Mouse (Mus musculus): ENCODE data around the gene Cbx1. TPM values are rescaled to one million over a fixed set of nuclear protein-coding genes. Genes with fewer than 3 reads are reported as not detected.
"Not testable (repeated sequence)": the region's sequence is repeated elsewhere in the genome, so short reads cannot be mapped to it uniquely, and the experiment has no call there.

Gene Cbx1
- polyA plus RNA-seq, 1 experiment from 2014 or later: 52.4 TPM

- no peaks in the 10 kb centered on the region for H3K27me3 ChIP-seq
- H3K36me3 ChIP-seq: peaks cover 2% of the 10 kb centered on the region
- ATAC-seq (replicated peaks; ENCODE audit: insufficient number of reproducible peaks, insufficient read depth, low FRiP score, low read depth): no peak
- no peak overlapping the region for H3K4me3 ChIP-seq
- H3K4me1 ChIP-seq (replicated peaks): peaks cover 15% of the 10 kb centered on the region
- H3K9me3 ChIP-seq (replicated peaks): no peaks in the 10 kb centered on the region
- no peak overlapping the region for H3K4me2 ChIP-seq
- 98% methylated on average over 2 of the region's 2 CpGs for WGBS
- H3K9ac ChIP-seq: no peak overlapping the region
- no peak overlapping the region for H3K27ac ChIP-seq
Observed at GRCm38 (mm10) chr11:96796081-96796480, 7.2 kb downstream of the Cbx1 start.

- WGBS: 61% methylated on average over 1 of the region's 1 CpGs
- Histone ChIP-seq H3K27me3 (no peaks in the 10 kb centered on the region), H3K4me3 (no peak overlapping the region), H3K9me3 (replicated peaks) (no peaks in the 10 kb centered on the region), H3K4me2 (no peak overlapping the region), H3K27ac (no peak overlapping the region), H3K36me3 (peaks cover 7% of the 10 kb centered on the region), H3K9ac (no peak overlapping the region), H3K4me1 (replicated peaks) (peaks cover 14% of the 10 kb centered on the region; the same call in 1 of the 2 replicates)
- no peak for ATAC-seq (replicated peaks; ENCODE audit: insufficient number of reproducible peaks, insufficient read depth, low FRiP score, low read depth)
Observed at GRCm38 (mm10) chr11:96796586-96796985, 7.7 kb downstream of the Cbx1 start.

- no peak overlapping the region for H3K27ac ChIP-seq
- H3K9ac ChIP-seq: no peak overlapping the region
- no peaks in the 10 kb centered on the region for H3K27me3 ChIP-seq
- 0 out of 2 replicates have a peak, but pooled peaks cover 2% of the 10 kb centered on the region for H3K4me1 ChIP-seq (replicated peaks)
- no peak for ATAC-seq (replicated peaks; ENCODE audit: insufficient number of reproducible peaks, insufficient read depth, low FRiP score, low read depth)
- no peaks in the 10 kb centered on the region for H3K9me3 ChIP-seq (replicated peaks)
- H3K4me3 ChIP-seq: no peak overlapping the region
- WGBS: 88% methylated on average over 2 of the region's 2 CpGs
- H3K4me2 ChIP-seq: no peak overlapping the region
- peaks cover 29% of the 10 kb centered on the region for H3K36me3 ChIP-seq
Observed at GRCm38 (mm10) chr11:96799511-96799910, 10.6 kb downstream of the Cbx1 start.

- no peaks in the 10 kb centered on the region for H3K4me1 ChIP-seq (replicated peaks)
- WGBS: 88% methylated on average over 5 of the region's 5 CpGs
- peaks cover 79% of the 10 kb centered on the region for H3K36me3 ChIP-seq
- no peaks in the 10 kb centered on the region for H3K27me3 ChIP-seq
- no peak for ATAC-seq (replicated peaks; ENCODE audit: insufficient number of reproducible peaks, insufficient read depth, low FRiP score, low read depth)
- no peak overlapping the region for H3K4me2 ChIP-seq
- H3K27ac ChIP-seq: no peak overlapping the region
- no peak overlapping the region for H3K9ac ChIP-seq
- no peaks in the 10 kb centered on the region for H3K9me3 ChIP-seq (replicated peaks)
- H3K4me3 ChIP-seq: no peak overlapping the region
Observed at GRCm38 (mm10) chr11:96805606-96806005, 16.7 kb downstream of the Cbx1 start.

- H3K4me3 ChIP-seq: no peak overlapping the region
- no peak overlapping the region for H3K27ac ChIP-seq
- H3K9ac ChIP-seq: no peak overlapping the region
- H3K4me1 ChIP-seq (replicated peaks): no peaks in the 10 kb centered on the region
- H3K4me2 ChIP-seq: no peak overlapping the region
- no peaks in the 10 kb centered on the region for H3K9me3 ChIP-seq (replicated peaks)
- peaks cover 71% of the 10 kb centered on the region for H3K36me3 ChIP-seq
- ATAC-seq (replicated peaks; ENCODE audit: insufficient number of reproducible peaks, insufficient read depth, low FRiP score, low read depth): no peak
- H3K27me3 ChIP-seq: no peaks in the 10 kb centered on the region
- 38% methylated on average over 1 of the region's 1 CpGs for WGBS
Observed at GRCm38 (mm10) chr11:96808066-96808465, 19.1 kb downstream of the Cbx1 start.

GRCm38 (mm10) chr11:96809562-96810235 lies 20.8 kb downstream of the Cbx1 start:
- peaks cover 61% of the 10 kb centered on the region for H3K36me3 ChIP-seq
- WGBS: 95% methylated on average over 6 of the region's 6 CpGs

GRCm38 (mm10) chr11:96811188-96811587 lies 22.3 kb downstream of the Cbx1 start:
- not testable (repeated sequence) for H3K9me3 ChIP-seq (replicated peaks); H3K27ac ChIP-seq; ATAC-seq (replicated peaks; ENCODE audit: insufficient number of reproducible peaks, insufficient read depth, low FRiP score, low read depth); H3K4me1 ChIP-seq (replicated peaks); H3K9ac ChIP-seq; H3K4me2 ChIP-seq; H3K4me3 ChIP-seq; H3K27me3 ChIP-seq
- WGBS: 79% methylated on average over 1 of the region's 1 CpGs
- peaks cover 59% of the 10 kb centered on the region for H3K36me3 ChIP-seq

More at GRCm38 (mm10) chr11:96809562-96810235, 20.8 kb downstream of the Cbx1 start:
- Histone ChIP-seq H3K4me2 (no peak overlapping the region), H3K4me1 (replicated peaks) (no peaks in the 10 kb centered on the region), H3K9ac (no peak overlapping the region), H3K4me3 (no peak overlapping the region), H3K27ac (no peak overlapping the region), H3K9me3 (replicated peaks) (no peaks in the 10 kb centered on the region), H3K27me3 (no peaks in the 10 kb centered on the region)
- ATAC-seq (replicated peaks; ENCODE audit: insufficient number of reproducible peaks, insufficient read depth, low FRiP score, low read depth): no peak

GRCm38 (mm10) chr11:96813455-96813854 lies 24.5 kb downstream of the Cbx1 start:
- H3K9me3 ChIP-seq (replicated peaks): no peaks in the 10 kb centered on the region
- ATAC-seq (replicated peaks; ENCODE audit: insufficient number of reproducible peaks, insufficient read depth, low FRiP score, low read depth): no peak
- no peaks in the 10 kb centered on the region for H3K4me1 ChIP-seq (replicated peaks)
- WGBS: 87% methylated on average over 4 of the region's 4 CpGs
- H3K9ac ChIP-seq: no peak overlapping the region
- H3K27ac ChIP-seq: no peak overlapping the region
- H3K36me3 ChIP-seq: peaks cover 69% of the 10 kb centered on the region
- H3K27me3 ChIP-seq: no peaks in the 10 kb centered on the region
- H3K4me3 ChIP-seq: no peak overlapping the region
- H3K4me2 ChIP-seq: no peak overlapping the region

- ATAC-seq (replicated peaks; ENCODE audit: insufficient number of reproducible peaks, insufficient read depth, low FRiP score, low read depth): no peak
- Histone ChIP-seq H3K4me3 (no peak overlapping the region), H3K4me1 (replicated peaks) (no peaks in the 10 kb centered on the region), H3K9ac (no peak overlapping the region), H3K9me3 (replicated peaks) (no peaks in the 10 kb centered on the region), H3K36me3 (peaks cover 69% of the 10 kb centered on the region), H3K27ac (no peak overlapping the region), H3K4me2 (no peak overlapping the region), H3K27me3 (no peaks in the 10 kb centered on the region)
- WGBS: 84% methylated on average over 5 of the region's 5 CpGs
Observed at GRCm38 (mm10) chr11:96813920-96814319, 25.0 kb downstream of the Cbx1 start.

GRCm38 (mm10) chr11:96814443-96814842 lies 25.5 kb downstream of the Cbx1 start:
- Histone ChIP-seq H3K4me1 (replicated peaks) (no peaks in the 10 kb centered on the region), H3K27ac (no peak overlapping the region), H3K9me3 (replicated peaks) (no peaks in the 10 kb centered on the region), H3K27me3 (no peaks in the 10 kb centered on the region), H3K36me3 (peaks cover 69% of the 10 kb centered on the region), H3K4me3 (no peak overlapping the region), H3K4me2 (no peak overlapping the region), H3K9ac (no peak overlapping the region)
- WGBS: 83% methylated on average over 2 of the region's 2 CpGs
- ATAC-seq (replicated peaks; ENCODE audit: insufficient number of reproducible peaks, insufficient read depth, low FRiP score, low read depth): no peak

GRCm38 (mm10) chr11:96815895-96816294 lies 27.0 kb downstream of the Cbx1 start:
- Histone ChIP-seq H3K4me1 (replicated peaks) (no peaks in the 10 kb centered on the region), H3K4me2 (no peak overlapping the region), H3K36me3 (peaks cover 69% of the 10 kb centered on the region), H3K9ac (no peak overlapping the region), H3K9me3 (replicated peaks) (no peaks in the 10 kb centered on the region), H3K27me3 (no peaks in the 10 kb centered on the region), H3K27ac (no peak overlapping the region), H3K4me3 (no peak overlapping the region)
- WGBS: 97% methylated on average over 2 of the region's 2 CpGs
- ATAC-seq (replicated peaks; ENCODE audit: insufficient number of reproducible peaks, insufficient read depth, low FRiP score, low read depth): no peak

- H3K4me2 ChIP-seq: no peak overlapping the region
- no peak for ATAC-seq (replicated peaks; ENCODE audit: insufficient number of reproducible peaks, insufficient read depth, low FRiP score, low read depth)
- H3K9ac ChIP-seq: no peak overlapping the region
- H3K36me3 ChIP-seq: peaks cover 74% of the 10 kb centered on the region
- H3K4me3 ChIP-seq: no peak overlapping the region
- H3K27me3 ChIP-seq: no peaks in the 10 kb centered on the region
- no peaks in the 10 kb centered on the region for H3K9me3 ChIP-seq (replicated peaks)
- WGBS: 89% methylated on average over 1 of the region's 1 CpGs
- no peaks in the 10 kb centered on the region for H3K4me1 ChIP-seq (replicated peaks)
- H3K27ac ChIP-seq: no peak overlapping the region
Observed at GRCm38 (mm10) chr11:96816494-96816893, 27.6 kb downstream of the Cbx1 start.
